Mouse (Mus musculus) olfactory bulb, adult 2 months (tissue): ENCODE measurements around the gene Disc1. TPM values are rescaled to one million over a fixed set of nuclear protein-coding genes. Genes with fewer than 3 reads are reported as not detected.

Source experiments
- H3K27ac ChIP-seq: fragments of 200-500 bp; 2 replicates; pipeline ENCODE4 v1.5.1; 2012; ENCODE audit warnings: low read depth, low read length; ENCODE audit not compliant: insufficient read depth
- H3K4me1 ChIP-seq: fragments of 200-500 bp; 2 replicates; pipeline ENCODE4 v1.6.1; 2012; ENCODE audit warnings: low read length; ENCODE audit not compliant: control insufficient read depth, insufficient read depth
- H3K4me3 ChIP-seq: fragments of 200-500 bp; 2 replicates; pipeline ENCODE4 v1.5.1; 2012; ENCODE audit warnings: mild to moderate bottlenecking, low read depth, low read length, moderate library complexity; ENCODE audit not compliant: insufficient read depth
- CTCF ChIP-seq: fragments of 200-500 bp; IDR thresholded peaks from 2 replicates; pipeline ENCODE4 v1.5.1; 2012; ENCODE audit warnings: low read depth, mild to moderate bottlenecking, low read length, moderate library complexity; ENCODE audit not compliant: insufficient read depth
- POLR2A ChIP-seq: fragments of 200-500 bp; IDR thresholded peaks from 2 replicates; pipeline ENCODE4 v1.6.1; 2012; ENCODE audit warnings: mild to moderate bottlenecking, low read depth, low read length, moderate library complexity; ENCODE audit not compliant: insufficient read depth
- WGBS: fragments of 180-500 bp; shearing (Covaris S2); methylation state at CpG from one replicate; pipeline ENCODE4 v1.1.7; 2018; 5-methylcytosine and 5-hydroxymethylcytosine counted together
- polyA plus RNA-seq: library from polyadenylated mRNA; stranded (reverse); fragments of >200 nt; gene quantifications from 2 replicates; pipeline ENCODE4 v1.2.4, GENCODE M21; 2012; ENCODE audit warnings: low replicate concordance; ENCODE audit not compliant: missing spikeins, insufficient read depth, insufficient read length

The Disc1 gene
- polyA plus RNA-seq, 1 experiment = not detected

GRCm38 (mm10) chr8:125102303-125102702 is 48.3 kb downstream of the Disc1 start:
- Histone ChIP-seq H3K4me1 (no peaks in the 10 kb centered on the region), H3K27ac (no peak overlapping the region), H3K4me3 (no peak overlapping the region)
- 65% methylated on average over 13 of the region's 13 CpGs for WGBS
- TF ChIP-seq POLR2A (no peak), CTCF (no peak)

- WGBS = 75% methylated on average over 9 of the region's 9 CpGs
- Histone ChIP-seq H3K4me3 (no peak overlapping the region), H3K4me1 (no peaks in the 10 kb centered on the region), H3K27ac (no peak overlapping the region)
- no peak for TF ChIP-seq POLR2A
- no peak for TF ChIP-seq CTCF
Measured at GRCm38 (mm10) chr8:125113171-125113570, 59.2 kb downstream of the Disc1 start.

GRCm38 (mm10) chr8:125113831-125114230 is 59.8 kb downstream of the Disc1 start:
- H3K27ac ChIP-seq = no peak overlapping the region
- TF ChIP-seq CTCF = no peak
- TF ChIP-seq POLR2A = no peak
- H3K4me3 ChIP-seq = no peak overlapping the region
- WGBS = 48% methylated on average over 3 of the region's 3 CpGs
- H3K4me1 ChIP-seq = no peaks in the 10 kb centered on the region

- no peak overlapping the region for H3K27ac ChIP-seq
- WGBS = 86% methylated on average over 5 of the region's 5 CpGs
- no peak overlapping the region for H3K4me3 ChIP-seq
- TF ChIP-seq CTCF (no peak), POLR2A (no peak)
- no peaks in the 10 kb centered on the region for H3K4me1 ChIP-seq
Measured at GRCm38 (mm10) chr8:125115321-125115720, 61.3 kb downstream of the Disc1 start.

- Histone ChIP-seq H3K4me3 (no peak overlapping the region), H3K4me1 (no peaks in the 10 kb centered on the region), H3K27ac (no peak overlapping the region)
- TF ChIP-seq CTCF = no peak
- TF ChIP-seq POLR2A = no peak
- 12% methylated on average over 2 of the region's 2 CpGs for WGBS
Measured at GRCm38 (mm10) chr8:125116616-125117015, 62.6 kb downstream of the Disc1 start.

DNA sequence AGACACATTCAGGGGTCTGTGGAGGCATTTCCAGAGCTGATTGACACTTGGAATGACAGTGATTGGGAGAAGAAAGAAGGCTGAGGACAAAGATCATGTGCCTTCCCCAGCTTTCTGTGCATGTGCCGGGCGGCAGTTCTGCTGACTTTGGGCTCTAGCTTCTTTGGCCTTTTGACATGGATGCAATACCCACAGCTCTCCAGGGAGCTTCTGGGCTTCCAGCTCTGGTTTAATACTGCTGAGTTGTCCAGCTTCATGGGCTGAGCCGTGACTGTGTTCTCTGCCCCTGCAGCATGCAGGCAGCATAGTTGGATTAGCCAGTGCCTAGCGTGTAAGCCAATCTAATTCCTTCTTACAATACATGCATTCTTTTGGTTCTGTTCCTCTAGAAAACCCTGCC is 72.5 kb downstream of the Disc1 start:
- Histone ChIP-seq H3K4me3 (no peak overlapping the region), H3K4me1 (no peaks in the 10 kb centered on the region), H3K27ac (no peak overlapping the region)
- WGBS = 85% methylated on average over 4 of the region's 4 CpGs
- TF ChIP-seq POLR2A (no peak), CTCF (no peak)

- H3K4me1 ChIP-seq = no peaks in the 10 kb centered on the region
- H3K4me3 ChIP-seq = no peak overlapping the region
- TF ChIP-seq CTCF (no peak), POLR2A (no peak)
- WGBS = 90% methylated on average over 7 of the region's 7 CpGs
- no peak overlapping the region for H3K27ac ChIP-seq
Measured at GRCm38 (mm10) chr8:125127621-125128020, 73.6 kb downstream of the Disc1 start.

- Histone ChIP-seq H3K27ac (no peak overlapping the region), H3K4me3 (no peak overlapping the region), H3K4me1 (no peaks in the 10 kb centered on the region)
- WGBS = 26% methylated on average over 6 of the region's 6 CpGs
- no peak for TF ChIP-seq POLR2A
- TF ChIP-seq CTCF = peak; percentile 64
Measured at GRCm38 (mm10) chr8:125128305-125128704, 74.3 kb downstream of the Disc1 start.

- H3K4me3 ChIP-seq = no peak overlapping the region
- 87% methylated on average over 6 of the region's 6 CpGs for WGBS
- H3K27ac ChIP-seq = no peak overlapping the region
- no peak for TF ChIP-seq CTCF
- no peak for TF ChIP-seq POLR2A
- H3K4me1 ChIP-seq = peaks cover 13% of the 10 kb centered on the region
Measured at GRCm38 (mm10) chr8:125130835-125131234, 76.8 kb downstream of the Disc1 start.

DNA sequence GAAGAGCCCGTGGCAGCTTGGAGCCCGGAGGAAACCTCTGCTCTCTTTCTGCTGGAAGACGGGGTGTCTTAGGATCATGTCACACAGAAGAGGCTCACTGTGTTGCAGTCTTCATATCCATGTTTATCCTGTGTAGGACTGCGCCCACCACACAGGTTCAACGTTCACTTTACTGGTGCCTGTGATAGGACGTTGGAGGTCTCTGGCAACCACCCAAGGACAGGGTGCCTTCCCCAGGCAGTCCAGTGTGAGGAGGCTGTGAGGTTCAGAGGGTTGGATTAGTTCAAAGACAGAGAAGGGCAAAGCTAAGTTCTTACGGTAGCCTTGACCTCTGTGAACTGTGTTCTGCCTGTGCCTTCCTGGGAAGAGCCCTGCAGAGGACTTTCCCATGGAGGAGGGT is 77.3 kb downstream of the Disc1 start:
- no peak for TF ChIP-seq CTCF
- TF ChIP-seq POLR2A = no peak
- 87% methylated on average over 7 of the region's 7 CpGs for WGBS
- Histone ChIP-seq H3K4me3 (no peak overlapping the region), H3K27ac (no peak overlapping the region), H3K4me1 (peaks cover 13% of the 10 kb centered on the region)
